Mouse (Mus musculus): ENCODE results near the gene Nudt7. TPM values are rescaled to one million over a fixed set of nuclear protein-coding genes. Genes with fewer than 3 reads are reported as not detected.

The Nudt7 gene
- polyA plus RNA-seq, 1 experiment from 2014 or later = 32.0 TPM

- H3K4me1 ChIP-seq (ENCODE audit: control insufficient read depth, insufficient read depth, low read length) = no peaks in the 10 kb centered on the region
- H3K4me3 ChIP-seq (ENCODE audit: low read length) = no peak overlapping the region
- H3K9ac ChIP-seq (ENCODE audit: low read length) = no peak overlapping the region
- H3K36me3 ChIP-seq (ENCODE audit: control insufficient read depth, insufficient read depth) = no peaks in the 10 kb centered on the region
- no peaks in the 10 kb centered on the region for H3K27me3 ChIP-seq (ENCODE audit: control insufficient read depth, insufficient read depth, low read length)
- no peaks in the 10 kb centered on the region for H3K9me3 ChIP-seq (replicated peaks; ENCODE audit: control insufficient read depth, low read length)
- ATAC-seq (replicated peaks; ENCODE audit: extremely low read depth, insufficient read depth, low FRiP score) = no peak
- WGBS = 70% methylated on average over 3 of the region's 3 CpGs
- H3K27ac ChIP-seq (ENCODE audit: low read length) = no peak overlapping the region
- H3K4me2 ChIP-seq (ENCODE audit: low read depth, low read length) = no peak overlapping the region
These were observed 30.5 kb downstream of the Nudt7 start for GRCm38 (mm10) chr8:114163871-114164270.

- no peak overlapping the region for H3K9ac ChIP-seq (ENCODE audit: low read length)
- no peak overlapping the region for H3K4me2 ChIP-seq (ENCODE audit: low read depth, low read length)
- H3K27ac ChIP-seq (ENCODE audit: low read length) = no peak overlapping the region
- 80% methylated on average over 6 of the region's 6 CpGs for WGBS
- no peaks in the 10 kb centered on the region for H3K9me3 ChIP-seq (replicated peaks; ENCODE audit: control insufficient read depth, low read length)
- no peaks in the 10 kb centered on the region for H3K36me3 ChIP-seq (ENCODE audit: control insufficient read depth, insufficient read depth)
- no peak overlapping the region for H3K4me3 ChIP-seq (ENCODE audit: low read length)
- no peak for ATAC-seq (replicated peaks; ENCODE audit: extremely low read depth, insufficient read depth, low FRiP score)
- no peaks in the 10 kb centered on the region for H3K4me1 ChIP-seq (ENCODE audit: control insufficient read depth, insufficient read depth, low read length)
- no peaks in the 10 kb centered on the region for H3K27me3 ChIP-seq (ENCODE audit: control insufficient read depth, insufficient read depth, low read length)
These were observed 31.2 kb downstream of the Nudt7 start for GRCm38 (mm10) chr8:114164444-114165096.

GRCm38 (mm10) chr8:114165741-114166140 lies 32.4 kb downstream of the Nudt7 start:
- Histone ChIP-seq H3K4me1 (ENCODE audit: control insufficient read depth, insufficient read depth, low read length) (no peaks in the 10 kb centered on the region), H3K27ac (ENCODE audit: low read length) (no peak overlapping the region), H3K9me3 (replicated peaks; ENCODE audit: control insufficient read depth, low read length) (no peaks in the 10 kb centered on the region), H3K36me3 (ENCODE audit: control insufficient read depth, insufficient read depth) (no peaks in the 10 kb centered on the region), H3K27me3 (ENCODE audit: control insufficient read depth, insufficient read depth, low read length) (no peaks in the 10 kb centered on the region), H3K9ac (ENCODE audit: low read length) (no peak overlapping the region), H3K4me3 (ENCODE audit: low read length) (no peak overlapping the region), H3K4me2 (ENCODE audit: low read depth, low read length) (no peak overlapping the region)
- WGBS = 72% methylated on average over 2 of the region's 2 CpGs
- no peak for ATAC-seq (replicated peaks; ENCODE audit: extremely low read depth, insufficient read depth, low FRiP score)

- no peak overlapping the region for H3K9ac ChIP-seq (ENCODE audit: low read length)
- H3K27me3 ChIP-seq (ENCODE audit: control insufficient read depth, insufficient read depth, low read length) = no peaks in the 10 kb centered on the region
- WGBS = 65% methylated on average over 3 of the region's 3 CpGs
- H3K4me1 ChIP-seq (ENCODE audit: control insufficient read depth, insufficient read depth, low read length) = no peaks in the 10 kb centered on the region
- H3K4me2 ChIP-seq (ENCODE audit: low read depth, low read length) = no peak overlapping the region
- no peak overlapping the region for H3K4me3 ChIP-seq (ENCODE audit: low read length)
- H3K36me3 ChIP-seq (ENCODE audit: control insufficient read depth, insufficient read depth) = no peaks in the 10 kb centered on the region
- no peak for ATAC-seq (replicated peaks; ENCODE audit: extremely low read depth, insufficient read depth, low FRiP score)
- no peaks in the 10 kb centered on the region for H3K9me3 ChIP-seq (replicated peaks; ENCODE audit: control insufficient read depth, low read length)
- no peak overlapping the region for H3K27ac ChIP-seq (ENCODE audit: low read length)
These were observed 43.4 kb downstream of the Nudt7 start for GRCm38 (mm10) chr8:114176721-114177120.

GRCm38 (mm10) chr8:114193334-114193733 lies 60.0 kb downstream of the Nudt7 start:
- no peaks in the 10 kb centered on the region for H3K36me3 ChIP-seq (ENCODE audit: control insufficient read depth, insufficient read depth)
- H3K4me2 ChIP-seq (ENCODE audit: low read depth, low read length) = no peak overlapping the region
- no peak overlapping the region for H3K27ac ChIP-seq (ENCODE audit: low read length)
- no peak overlapping the region for H3K9ac ChIP-seq (ENCODE audit: low read length)
- H3K9me3 ChIP-seq (replicated peaks; ENCODE audit: control insufficient read depth, low read length) = no peaks in the 10 kb centered on the region
- ATAC-seq (replicated peaks; ENCODE audit: extremely low read depth, insufficient read depth, low FRiP score) = no peak
- H3K27me3 ChIP-seq (ENCODE audit: control insufficient read depth, insufficient read depth, low read length) = no peaks in the 10 kb centered on the region
- 87% methylated on average over 5 of the region's 5 CpGs for WGBS
- no peak overlapping the region for H3K4me3 ChIP-seq (ENCODE audit: low read length)
- H3K4me1 ChIP-seq (ENCODE audit: control insufficient read depth, insufficient read depth, low read length) = no peaks in the 10 kb centered on the region

- ATAC-seq (replicated peaks; ENCODE audit: extremely low read depth, insufficient read depth, low FRiP score) = no peak
- WGBS = 44% methylated on average over 2 of the region's 2 CpGs
- no peaks in the 10 kb centered on the region for H3K36me3 ChIP-seq (ENCODE audit: control insufficient read depth, insufficient read depth)
- no peaks in the 10 kb centered on the region for H3K4me1 ChIP-seq (ENCODE audit: control insufficient read depth, insufficient read depth, low read length)
- peaks cover 8% of the 10 kb centered on the region for H3K27me3 ChIP-seq (ENCODE audit: control insufficient read depth, insufficient read depth, low read length)
- H3K27ac ChIP-seq (ENCODE audit: low read length) = no peak overlapping the region
- no peaks in the 10 kb centered on the region for H3K9me3 ChIP-seq (replicated peaks; ENCODE audit: control insufficient read depth, low read length)
- no peak overlapping the region for H3K4me2 ChIP-seq (ENCODE audit: low read depth, low read length)
- no peak overlapping the region for H3K4me3 ChIP-seq (ENCODE audit: low read length)
- no peak overlapping the region for H3K9ac ChIP-seq (ENCODE audit: low read length)
These were observed 65.6 kb downstream of the Nudt7 start for GRCm38 (mm10) chr8:114198990-114199389.

Other genes with a start within 250 kb of the Nudt7 start
- 0.40 and 0.41 TPM in 2 replicates for gene Vat1l, start 72.1 kb downstream of the Nudt7 start, polyA plus RNA-seq (2015; fragmentation: Nextera tagmentation; extraction: Ambion mirVana)